Mouse (Mus musculus) thymus, postnatal 14 days (tissue): ENCODE measurements at regions not wholly inside any gene's neighbourhood (a gene's known extent, or its start where the extent isn't known, plus 50 kb on each side); places are given as distances from the start of the nearest gene placed in this dataset.

Experiments used
- DNase-seq: peaks from one replicate; pipeline ENCODE4 v3.0.0; 2021

- DNase-seq, result no peak
These were observed 54.9 kb upstream of the Atp1b3 start for GRCm38 (mm10) chr9:96419151-96419550.

- peak; percentile 68 for DNase-seq
These were observed 51.8 kb upstream of the Atp1b3 start for GRCm38 (mm10) chr9:96415873-96416570.
